Mouse (Mus musculus) Patski (cell line): ENCODE measurements at regions not wholly inside any gene's neighbourhood (a gene's known extent, or its start where the extent isn't known, plus 50 kb on each side); places are given as distances from the start of the nearest gene placed in this dataset.

ENCODE experiments used
- ATAC-seq: fragments of 100-300 bp; one replicate; pipeline ENCODE4 v1.8.0; 2021
- CTCF ChIA-PET: fragments of 350-600 bp; sonication (Branson Sonifier 250); formaldehyde crosslinking; loops from one replicate; lab custom pipeline; 2022; ENCODE audit warnings: inconsistent platforms; lab: Charles Lee
- POLR2A ChIA-PET: fragments of 350-600 bp; sonication (Branson Sonifier 250); formaldehyde crosslinking; loops from one replicate; lab custom pipeline; 2022; ENCODE audit warnings: antibody characterized with exemption, inconsistent platforms; lab: Charles Lee
- DNase-seq: peaks from one replicate; pipeline ENCODE4 v3.0.0-alpha.2; 2011; ENCODE audit warnings: low read depth, low spot score
- H3K27me3 ChIP-seq: fragments of 371-371 bp; one replicate; pipeline ENCODE4 v1.5.1; 2021
- CTCF ChIP-seq: fragments of 100-300 bp; IDR thresholded peaks from one replicate; pipeline ENCODE4 v1.5.1; 2021
- in situ Hi-C: fragments of 300-500 bp; cut with MboI; formaldehyde crosslinking; loops from 3 replicates; pipeline ENCODE4 v1.11.1; 2018; ENCODE audit warnings: low pct_unique_long_range_greater_than_20kb, mixed read lengths

GRCm38 (mm10) chr2:159356503-159356902 is 561.9 kb downstream of the Dhx35 start:
- ChIA-PET POLR2A (no interaction called here), CTCF (no interaction called here)
- no peak for ATAC-seq
- no peak for TF ChIP-seq CTCF
- in situ Hi-C loops, result no loop called here
- DNase-seq, result no peak
- no peaks in the 10 kb centered on the region for H3K27me3 ChIP-seq

GRCm38 (mm10) chr2:159361371-159361770 is 566.8 kb downstream of the Dhx35 start:
- ATAC-seq, result no peak
- CTCF ChIA-PET, result no interaction called here
- DNase-seq, result no peak
- no peak for TF ChIP-seq CTCF
- POLR2A ChIA-PET, result no interaction called here
- no peaks in the 10 kb centered on the region for H3K27me3 ChIP-seq
- in situ Hi-C loops, result no loop called here

- DNase-seq (no peak), ATAC-seq (no peak)
- H3K27me3 ChIP-seq, result no peaks in the 10 kb centered on the region
- ChIA-PET CTCF (interaction anchor here (0.6 kb wide), 1 partner anchor 81 kb away, joined by 3 read pairs; no protein-coding TSS in a partner anchor), POLR2A (no interaction called here)
- in situ Hi-C loops, result no loop called here
- no peak for TF ChIP-seq CTCF
Measured at GRCm38 (mm10) chr2:159392865-159393264, 598.3 kb downstream of the Dhx35 start.

- no peak for DNase-seq
- ATAC-seq, result no peak
- no peaks in the 10 kb centered on the region for H3K27me3 ChIP-seq
- TF ChIP-seq CTCF, result no peak
- ChIA-PET CTCF (no interaction called here), POLR2A (interaction anchor here (0.5 kb wide), 1 partner anchor 267 kb away, joined by 3 read pairs; no protein-coding TSS in a partner anchor)
- in situ Hi-C loops, result no loop called here
Measured at GRCm38 (mm10) chr2:159401421-159402100, 607.0 kb downstream of the Dhx35 start.

- POLR2A ChIA-PET, result no interaction called here
- in situ Hi-C loops, result no loop called here
- DNase-seq, result no peak
- no peaks in the 10 kb centered on the region for H3K27me3 ChIP-seq
- ATAC-seq, result no peak
- TF ChIP-seq CTCF, result no peak
- CTCF ChIA-PET, result no interaction called here
Measured at GRCm38 (mm10) chr2:159404940-159405339, 610.3 kb downstream of the Dhx35 start.

GRCm38 (mm10) chr2:159414599-159414998 is 620.0 kb downstream of the Dhx35 start:
- no peak for DNase-seq
- POLR2A ChIA-PET, result no interaction called here

GRCm38 (mm10) chr2:159418371-159418940 is 623.8 kb downstream of the Dhx35 start:
- in situ Hi-C loops, result no loop called here
- H3K27me3 ChIP-seq, result no peaks in the 10 kb centered on the region
- ATAC-seq (no peak), DNase-seq (no peak)
- TF ChIP-seq CTCF, result no peak
- POLR2A ChIA-PET, result interaction anchor here (0.7 kb wide), 1 partner anchor 12 kb away, joined by 4 read pairs; no protein-coding TSS in a partner anchor
- CTCF ChIA-PET, result no interaction called here

More at GRCm38 (mm10) chr2:159414599-159414998, 620.0 kb downstream of the Dhx35 start:
- no peak for TF ChIP-seq CTCF
- no peaks in the 10 kb centered on the region for H3K27me3 ChIP-seq
- in situ Hi-C loops, result no loop called here
- ATAC-seq, result no peak
- CTCF ChIA-PET, result no interaction called here

GRCm38 (mm10) chr2:159422281-159422937 is 627.8 kb downstream of the Dhx35 start:
- ChIA-PET POLR2A (no interaction called here), CTCF (no interaction called here)
- no peak for TF ChIP-seq CTCF
- no peak for DNase-seq
- ATAC-seq, result no peak
- H3K27me3 ChIP-seq, result no peaks in the 10 kb centered on the region
- in situ Hi-C loops, result no loop called here

- ATAC-seq, result no peak
- DNase-seq, result no peak
- in situ Hi-C loops, result no loop called here
- no peak for TF ChIP-seq CTCF
- H3K27me3 ChIP-seq, result no peaks in the 10 kb centered on the region
- CTCF ChIA-PET, result no interaction called here
- POLR2A ChIA-PET, result no interaction called here
Measured at GRCm38 (mm10) chr2:159428201-159428600, 633.6 kb downstream of the Dhx35 start.

GRCm38 (mm10) chr2:159430577-159431329 is 636.1 kb downstream of the Dhx35 start:
- no peak for ATAC-seq
- DNase-seq, result no peak
- POLR2A ChIA-PET, result interaction anchor here (0.6 kb wide), 1 partner anchor 12 kb away, joined by 4 read pairs; no protein-coding TSS in a partner anchor

More at GRCm38 (mm10) chr2:159430577-159431329, 636.1 kb downstream of the Dhx35 start:
- CTCF ChIA-PET, result no interaction called here
- in situ Hi-C loops, result no loop called here
- TF ChIP-seq CTCF, result no peak
- no peaks in the 10 kb centered on the region for H3K27me3 ChIP-seq
